Mouse (Mus musculus): ENCODE measurements at regions not wholly inside any gene's neighbourhood (a gene's known extent, or its start where the extent isn't known, plus 50 kb on each side); places are given as distances from the start of the nearest gene placed in this dataset.
A peak's percentile ranks its signal among the peaks of the same experiment; 100 is the strongest.

- ATAC-seq (ENCODE audit: low FRiP score): no peak
- no peak for TF ChIP-seq CTCF (IDR thresholded peaks at IDR 0.05)
Observed at GRCm38 (mm10) chr10:96209171-96209570, 72.8 kb downstream of the Gm5426 start.

GRCm38 (mm10) chr10:96211189-96211588, 74.8 kb downstream of the Gm5426 start:
- Histone ChIP-seq H3K4me3 (ENCODE audit: low read depth, low read length) (no peak overlapping the region), H3K9ac (replicated peaks; ENCODE audit: low read length, poor library complexity, severe bottlenecking) (no peak overlapping the region), H3K27me3 (ENCODE audit: insufficient read depth, low read length) (no peaks in the 10 kb centered on the region), H3K9me3 (ENCODE audit: low read length) (no peaks in the 10 kb centered on the region), H3K4me1 (ENCODE audit: insufficient read depth, low read length) (no peaks in the 10 kb centered on the region), H3K4me2 (ENCODE audit: low read depth, low read length, poor library complexity, severe bottlenecking) (no peak overlapping the region), H3K36me3 (ENCODE audit: insufficient read depth, low read length) (no peaks in the 10 kb centered on the region), H3K27ac (ENCODE audit: low read depth, low read length) (no peak overlapping the region)
- no peak for TF ChIP-seq CTCF (IDR thresholded peaks at IDR 0.05)
- DNase-seq (ENCODE audit: low spot score): no peak
- WGBS: 79% methylated on average over 7 of the region's 7 CpGs
- no peak for ATAC-seq (ENCODE audit: low FRiP score)

More at GRCm38 (mm10) chr10:96209171-96209570, 72.8 kb downstream of the Gm5426 start:
- no peak overlapping the region for H3K27ac ChIP-seq (ENCODE audit: low read depth, low read length)
- no peak overlapping the region for H3K9ac ChIP-seq (replicated peaks; ENCODE audit: low read length, poor library complexity, severe bottlenecking)
- WGBS: 85% methylated on average over 5 of the region's 5 CpGs
- no peaks in the 10 kb centered on the region for H3K27me3 ChIP-seq (ENCODE audit: insufficient read depth, low read length)
- H3K36me3 ChIP-seq (ENCODE audit: insufficient read depth, low read length): no peaks in the 10 kb centered on the region
- no peak overlapping the region for H3K4me3 ChIP-seq (ENCODE audit: low read depth, low read length)
- no peak for DNase-seq (ENCODE audit: low spot score)
- H3K4me1 ChIP-seq (ENCODE audit: insufficient read depth, low read length): no peaks in the 10 kb centered on the region
- no peak overlapping the region for H3K4me2 ChIP-seq (ENCODE audit: low read depth, low read length, poor library complexity, severe bottlenecking)
- no peaks in the 10 kb centered on the region for H3K9me3 ChIP-seq (ENCODE audit: low read length)

GRCm38 (mm10) chr10:96213876-96214275, 77.5 kb downstream of the Gm5426 start:
- H3K9ac ChIP-seq (replicated peaks; ENCODE audit: low read length, poor library complexity, severe bottlenecking): no peak overlapping the region
- DNase-seq (ENCODE audit: low spot score) (peak; percentile 97), ATAC-seq (ENCODE audit: low FRiP score) (peak; percentile 83)
- no peaks in the 10 kb centered on the region for H3K27me3 ChIP-seq (ENCODE audit: insufficient read depth, low read length)
- under 1% methylated on average over 10 of the region's 10 CpGs for whole genome bisulfite sequencing
- peak; percentile 97 for TF ChIP-seq CTCF (IDR thresholded peaks at IDR 0.05)
- 0 out of 2 replicates have a peak overlapping the region, but pooled peaks have one; percentile 32 for H3K27ac ChIP-seq (ENCODE audit: low read depth, low read length)
- H3K4me1 ChIP-seq (ENCODE audit: insufficient read depth, low read length): no peaks in the 10 kb centered on the region
- H3K4me2 ChIP-seq (ENCODE audit: low read depth, low read length, poor library complexity, severe bottlenecking): no peak overlapping the region
- H3K36me3 ChIP-seq (ENCODE audit: insufficient read depth, low read length): no peaks in the 10 kb centered on the region
- no peaks in the 10 kb centered on the region for H3K9me3 ChIP-seq (ENCODE audit: low read length)
- no peak overlapping the region for H3K4me3 ChIP-seq (ENCODE audit: low read depth, low read length)

GRCm38 (mm10) chr10:96214285-96214684, 77.9 kb downstream of the Gm5426 start:
- H3K36me3 ChIP-seq (ENCODE audit: insufficient read depth, low read length): no peaks in the 10 kb centered on the region

GRCm38 (mm10) chr10:96214946-96215345, 78.5 kb downstream of the Gm5426 start:
- H3K27ac ChIP-seq (ENCODE audit: low read depth, low read length): no peak overlapping the region
- no peaks in the 10 kb centered on the region for H3K4me1 ChIP-seq (ENCODE audit: insufficient read depth, low read length)
- H3K4me2 ChIP-seq (ENCODE audit: low read depth, low read length, poor library complexity, severe bottlenecking): no peak overlapping the region
- H3K36me3 ChIP-seq (ENCODE audit: insufficient read depth, low read length): no peaks in the 10 kb centered on the region
- peak; percentile 24 for DNase-seq (ENCODE audit: low spot score)
- H3K4me3 ChIP-seq (ENCODE audit: low read depth, low read length): no peak overlapping the region
- H3K27me3 ChIP-seq (ENCODE audit: insufficient read depth, low read length): no peaks in the 10 kb centered on the region
- 74% methylated on average over 6 of the region's 6 CpGs for WGBS
- no peak for TF ChIP-seq CTCF (IDR thresholded peaks at IDR 0.05)
- H3K9ac ChIP-seq (replicated peaks; ENCODE audit: low read length, poor library complexity, severe bottlenecking): no peak overlapping the region
- no peaks in the 10 kb centered on the region for H3K9me3 ChIP-seq (ENCODE audit: low read length)
- no peak for ATAC-seq (ENCODE audit: low FRiP score)

More at GRCm38 (mm10) chr10:96214285-96214684, 77.9 kb downstream of the Gm5426 start:
- Histone ChIP-seq H3K9ac (replicated peaks; ENCODE audit: low read length, poor library complexity, severe bottlenecking) (no peak overlapping the region), H3K4me2 (ENCODE audit: low read depth, low read length, poor library complexity, severe bottlenecking) (no peak overlapping the region), H3K9me3 (ENCODE audit: low read length) (no peaks in the 10 kb centered on the region), H3K27ac (ENCODE audit: low read depth, low read length) (0 out of 2 replicates have a peak overlapping the region, but pooled peaks have one; percentile 32), H3K4me1 (ENCODE audit: insufficient read depth, low read length) (no peaks in the 10 kb centered on the region), H3K4me3 (ENCODE audit: low read depth, low read length) (no peak overlapping the region), H3K27me3 (ENCODE audit: insufficient read depth, low read length) (no peaks in the 10 kb centered on the region)
- peak; percentile 31; the same call in 1 of the 2 replicates for ATAC-seq (ENCODE audit: low FRiP score)
- 53% methylated on average over 7 of the region's 7 CpGs for WGBS
- TF ChIP-seq CTCF (IDR thresholded peaks at IDR 0.05): no peak
- no peak for DNase-seq (ENCODE audit: low spot score)

DNA sequence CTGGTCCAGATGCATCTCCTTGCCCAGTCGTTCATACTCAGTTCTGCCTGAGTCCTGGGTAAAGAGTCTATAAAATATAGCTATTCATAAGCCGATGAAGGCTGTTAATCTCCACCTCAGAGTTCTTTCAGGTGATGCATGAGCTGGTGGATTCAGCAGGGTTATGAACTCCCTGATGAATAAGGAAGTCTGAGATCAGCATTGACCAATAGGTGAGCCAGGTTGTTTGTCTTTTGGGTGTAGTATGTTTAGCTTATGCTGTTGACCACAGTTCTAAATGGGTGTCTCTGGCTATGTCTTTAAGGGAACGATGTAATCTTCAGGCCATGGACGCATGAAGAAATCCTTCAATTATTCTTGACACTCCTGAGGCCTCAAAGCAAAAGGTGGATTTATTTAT, 84.3 kb downstream of the Gm5426 start:
- no peak overlapping the region for H3K4me2 ChIP-seq (ENCODE audit: low read depth, low read length, poor library complexity, severe bottlenecking)
- H3K9me3 ChIP-seq (ENCODE audit: low read length): no peaks in the 10 kb centered on the region
- no peak for TF ChIP-seq CTCF (IDR thresholded peaks at IDR 0.05)
- H3K4me3 ChIP-seq (ENCODE audit: low read depth, low read length): no peak overlapping the region
- no peak for DNase-seq (ENCODE audit: low spot score)
- H3K36me3 ChIP-seq (ENCODE audit: insufficient read depth, low read length): no peaks in the 10 kb centered on the region
- no peak for ATAC-seq (ENCODE audit: low FRiP score)
- H3K27me3 ChIP-seq (ENCODE audit: insufficient read depth, low read length): no peaks in the 10 kb centered on the region
- H3K27ac ChIP-seq (ENCODE audit: low read depth, low read length): no peak overlapping the region
- no peak overlapping the region for H3K9ac ChIP-seq (replicated peaks; ENCODE audit: low read length, poor library complexity, severe bottlenecking)
- WGBS: 89% methylated on average over 4 of the region's 4 CpGs
- H3K4me1 ChIP-seq (ENCODE audit: insufficient read depth, low read length): no peaks in the 10 kb centered on the region
